Mouse (Mus musculus): ENCODE data around the gene Meox1.

The Meox1 gene

DNA sequence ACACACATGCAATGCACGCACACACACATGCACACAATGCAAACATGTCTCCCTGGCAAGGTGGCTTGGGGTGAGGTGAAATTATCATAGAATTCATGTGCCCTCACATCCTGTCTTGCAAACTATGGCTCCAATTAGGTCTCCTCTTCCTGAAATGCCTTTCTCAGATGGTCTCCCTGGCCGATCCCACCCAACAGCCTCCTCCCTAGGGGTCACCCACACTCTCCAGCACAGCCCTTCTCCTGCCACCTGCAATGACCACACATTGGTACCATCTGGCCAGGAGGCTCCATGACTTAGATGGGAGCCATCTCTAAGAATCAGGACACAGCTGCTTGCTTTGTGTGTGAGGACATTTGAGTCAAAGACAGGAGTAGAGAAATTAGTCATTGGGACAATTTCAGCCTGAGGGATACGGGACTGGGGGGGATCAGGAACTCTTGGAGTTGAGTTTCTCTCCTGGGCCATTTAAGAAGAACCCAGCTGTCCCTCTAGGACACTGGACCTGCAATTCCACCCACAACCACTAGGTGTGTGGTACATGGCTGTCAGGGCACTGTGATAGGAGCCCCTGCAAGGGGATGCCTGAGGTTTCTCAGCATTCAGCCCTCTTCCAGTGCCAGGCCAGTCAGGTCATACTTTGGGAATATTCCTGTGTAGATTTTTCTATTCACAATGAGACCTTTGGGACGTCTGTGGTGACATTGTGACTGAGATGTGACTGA, 17.8 kb upstream of the Meox1 start:
- POLR2A ChIA-PET, result interaction anchor here in 3 of 4 experiments (0.5 to 2.7 kb wide), 8 partner anchors 14 to 254 kb away, joined by 3 to 20 read pairs (median 4); partner anchors contain the start of gene Arl4d (in 1 of the 3)
- CTCF ChIA-PET, result interaction anchor here (0.5 to 10.7 kb wide), 27 partner anchors 15 to 358 kb away, joined by 3 to 289 read pairs (median 4); partner anchors contain the start of genes Dhx8 (in 2 of the 4) and Sost (in 2 of the 4)

DNA sequence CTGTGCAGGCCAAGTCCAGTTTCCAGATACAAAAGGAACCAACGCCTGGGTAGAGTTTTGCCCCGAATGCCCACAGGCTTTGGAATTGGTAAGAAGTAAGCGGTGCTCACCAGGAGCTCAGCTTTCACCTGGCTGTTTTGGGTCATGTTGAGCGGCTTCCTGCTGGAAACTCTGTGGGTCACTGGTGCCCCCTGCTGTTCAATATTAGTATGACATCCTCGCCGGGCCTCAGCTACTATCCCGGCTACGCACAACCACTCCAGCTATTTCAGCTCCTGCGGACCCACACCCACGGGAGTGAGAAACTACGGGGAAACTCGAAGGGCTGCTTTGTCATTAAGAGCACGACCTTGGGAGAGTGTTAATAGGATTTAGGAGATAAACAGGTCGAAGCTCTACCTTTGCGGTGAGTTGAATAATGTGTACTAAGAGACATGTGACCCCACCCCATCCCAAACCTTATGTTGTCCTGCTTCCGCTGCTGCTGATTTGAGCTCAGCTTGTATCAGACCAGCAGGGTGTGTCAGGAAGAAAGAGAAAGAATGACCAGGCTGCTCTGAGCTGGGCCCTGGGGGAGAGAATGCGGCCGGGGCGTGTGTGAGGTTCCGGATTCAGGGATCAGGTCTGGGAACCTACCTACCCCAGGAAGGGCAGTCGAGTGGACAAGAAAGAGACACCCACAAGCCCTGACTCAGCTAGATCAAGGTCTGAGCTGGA, 16.2 kb upstream of the Meox1 start:
- ChIA-PET CTCF (interaction anchor here (0.5 to 10.7 kb wide), 144 partner anchors 8 to 1269 kb away, joined by 3 to 289 read pairs (median 4); partner anchors contain the start of genes Dhx8 (in 3 of the 4), Etv4 (in 3 of the 4), Sost (in 2 of the 4) and Arl4d (in 1 of the 4)), POLR2A (interaction anchor here (0.6 to 2.7 kb wide), 51 partner anchors 8 to 468 kb away, joined by 3 to 34 read pairs (median 4); partner anchors contain the start of genes Arl4d (in 2 of the 4), Dhx8 (in 2 of the 4), Cfap97d1 (in 1 of the 4) and Etv4 (in 1 of the 4))

DNA sequence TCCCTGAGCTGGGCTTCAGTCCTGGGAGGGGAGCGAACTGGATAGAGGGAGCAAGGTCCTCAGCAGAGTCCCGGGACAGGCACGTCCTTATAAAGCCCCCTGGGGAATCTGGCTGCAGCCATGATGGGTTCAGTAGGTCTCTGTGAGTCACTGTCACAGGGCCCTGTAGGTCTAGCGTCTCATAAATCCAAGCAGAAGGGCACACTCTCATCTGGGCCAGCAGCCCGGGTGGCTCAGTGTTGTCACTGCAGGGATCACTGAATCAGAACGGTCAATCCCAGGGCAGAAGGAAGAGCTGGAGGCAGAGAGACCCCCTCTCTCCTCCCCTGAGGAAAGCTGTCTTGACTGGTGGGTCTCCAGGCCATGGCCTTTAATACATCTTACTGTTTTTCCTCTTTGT, 14.6 kb upstream of the Meox1 start:
- ChIA-PET CTCF (interaction anchor here in 3 of 4 experiments (1.1 to 10.7 kb wide), 7 partner anchors 9 to 96 kb away, joined by 3 to 289 read pairs (median 32); no protein-coding TSS in a partner anchor), POLR2A (interaction anchor here in 2 of 4 experiments (1.0 to 2.3 kb wide), 5 partner anchors 67 to 251 kb away, joined by 3 to 34 read pairs (median 6); partner anchors contain the start of gene Etv4 (in 1 of the 2))

DNA sequence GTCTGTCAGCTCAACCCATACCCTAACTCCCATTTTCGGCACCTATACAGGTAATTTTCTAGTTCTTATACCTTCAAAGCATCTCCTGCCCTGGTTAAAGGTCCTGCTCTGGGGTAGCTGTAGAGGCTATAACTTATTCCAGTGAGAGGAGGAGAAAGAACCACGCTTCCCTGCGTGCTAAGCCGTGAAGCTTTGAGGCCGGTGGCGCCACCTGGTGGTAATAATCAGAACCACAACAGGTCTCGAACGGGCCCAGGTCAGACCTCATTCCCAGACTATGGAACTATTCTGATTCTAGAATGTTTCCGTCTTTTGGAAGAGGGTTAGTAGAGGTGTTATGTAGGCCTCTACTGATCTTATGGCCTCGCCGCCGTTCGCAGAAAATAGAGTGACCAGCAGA, 10.9 kb upstream of the Meox1 start:
- POLR2A ChIA-PET, result interaction anchor here (0.7 to 1.3 kb wide), 7 partner anchors 24 to 278 kb away, joined by 3 to 10 read pairs (median 3); partner anchors contain the start of gene Rdm1 (in 1 of the 4)
- CTCF ChIA-PET, result interaction anchor here (0.5 to 3.6 kb wide), 58 partner anchors 8 to 339 kb away, joined by 3 to 60 read pairs (median 4); partner anchors contain the start of genes Cd300lg (in 1 of the 4), Cfap97d1 (in 1 of the 4), Dhx8 (in 1 of the 4) and Etv4 (in 1 of the 4)

DNA sequence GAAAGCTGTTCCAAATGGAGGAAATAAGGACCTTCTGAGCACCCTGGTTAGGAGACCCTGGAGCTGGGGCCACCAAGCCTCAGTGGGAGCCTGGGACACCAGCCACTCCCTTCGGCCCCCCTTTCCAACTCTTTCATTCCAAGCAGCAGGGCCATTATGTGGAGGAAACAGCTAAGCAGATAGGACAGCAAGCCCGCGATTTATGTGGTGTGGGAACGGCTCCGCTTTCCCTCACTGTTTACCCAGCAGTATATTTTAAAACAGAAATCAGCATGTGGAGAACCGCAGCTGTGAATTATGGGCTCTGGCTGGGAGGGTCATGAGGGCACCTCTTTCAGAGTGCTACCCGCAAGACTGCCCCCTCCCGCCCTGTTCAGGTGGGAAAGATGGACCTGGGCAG, 7.1 kb upstream of the Meox1 start:
- ChIA-PET POLR2A (interaction anchor here in 2 of 4 experiments (0.7 to 1.9 kb wide), 5 partner anchors 8 to 216 kb away, joined by 3 to 5 read pairs (median 3); no protein-coding TSS in a partner anchor), CTCF (interaction anchor here (0.5 to 1.4 kb wide), 6 partner anchors 9 to 110 kb away, joined by 3 to 9 read pairs (median 4); no protein-coding TSS in a partner anchor)

DNA sequence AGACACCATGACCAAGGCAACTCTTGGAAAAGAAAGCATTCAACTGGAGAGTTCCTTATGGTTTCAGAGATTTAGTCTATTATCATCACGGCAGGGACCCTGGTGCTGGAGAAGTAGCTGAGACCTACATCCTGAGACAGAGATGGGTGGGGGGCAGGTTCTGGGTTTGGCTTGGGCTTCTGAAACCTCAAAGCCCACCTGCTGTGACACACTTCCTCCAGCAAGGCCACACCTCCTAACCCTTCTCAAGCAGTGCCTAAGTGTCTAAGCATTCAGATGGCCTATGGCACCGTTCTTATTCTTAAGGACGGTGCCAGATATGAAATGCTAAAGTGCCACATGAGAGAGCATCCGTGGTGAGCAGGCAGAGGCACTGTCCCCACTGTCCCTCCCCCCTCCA, 4.2 kb upstream of the Meox1 start:
- POLR2A ChIA-PET, result interaction anchor here in 2 of 4 experiments (0.7 to 1.7 kb wide), 5 partner anchors 9 to 209 kb away, joined by 3 to 5 read pairs (median 4); partner anchors contain the start of gene Pyy (in 1 of the 2)
- CTCF ChIA-PET, result interaction anchor here in 3 of 4 experiments (0.6 to 2.9 kb wide), 6 partner anchors 12 to 1007 kb away, joined by 3 to 14 read pairs (median 6); no protein-coding TSS in a partner anchor

DNA sequence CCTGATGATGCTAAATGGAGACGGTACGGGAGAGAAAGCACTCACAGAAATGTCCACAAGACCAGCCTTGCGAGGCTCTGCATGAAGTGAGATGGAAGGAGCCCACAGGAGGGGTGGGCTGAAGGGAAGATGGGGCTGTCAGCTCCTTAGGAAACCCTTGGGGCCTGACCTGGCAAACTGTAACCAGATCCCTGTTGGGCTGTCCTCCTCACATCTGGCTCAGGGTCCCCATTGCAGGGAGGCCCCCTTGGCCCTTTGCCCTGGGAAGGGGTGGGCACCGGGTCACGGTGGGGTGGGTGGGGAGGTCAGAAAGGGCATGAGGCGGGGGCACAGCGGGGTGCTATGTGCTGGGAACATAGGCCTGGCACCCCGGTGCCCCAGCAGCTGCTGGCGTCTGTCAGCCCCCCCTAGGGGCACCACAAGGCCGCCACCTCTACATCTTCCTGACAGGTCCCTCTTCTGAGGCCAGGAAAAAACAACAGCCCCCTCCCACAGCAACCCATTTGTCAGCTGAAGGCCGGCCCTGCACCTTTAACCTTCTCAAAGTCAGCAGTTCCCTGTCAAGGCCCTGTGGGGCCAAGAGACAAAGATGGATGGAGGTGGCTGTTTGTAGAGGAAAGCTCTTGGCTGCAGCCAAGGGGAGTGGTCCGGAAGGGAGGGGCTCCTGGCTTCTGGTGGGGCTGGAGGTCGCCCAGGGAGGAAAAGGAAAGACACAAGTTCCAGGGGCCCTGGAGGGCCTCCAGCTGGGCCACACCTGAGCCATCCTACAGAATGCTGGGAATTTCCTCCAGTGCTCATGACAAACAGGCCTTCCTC, 2.6 kb upstream of the Meox1 start:
- ChIA-PET CTCF (interaction anchor here (0.6 to 2.9 kb wide), 28 partner anchors 8 to 657 kb away, joined by 3 to 30 read pairs (median 4); no protein-coding TSS in a partner anchor), POLR2A (interaction anchor here (0.6 to 1.7 kb wide), 18 partner anchors 8 to 239 kb away, joined by 3 to 8 read pairs (median 4); partner anchors contain the start of genes Arl4d (in 1 of the 4) and Sost (in 1 of the 4))

DNA sequence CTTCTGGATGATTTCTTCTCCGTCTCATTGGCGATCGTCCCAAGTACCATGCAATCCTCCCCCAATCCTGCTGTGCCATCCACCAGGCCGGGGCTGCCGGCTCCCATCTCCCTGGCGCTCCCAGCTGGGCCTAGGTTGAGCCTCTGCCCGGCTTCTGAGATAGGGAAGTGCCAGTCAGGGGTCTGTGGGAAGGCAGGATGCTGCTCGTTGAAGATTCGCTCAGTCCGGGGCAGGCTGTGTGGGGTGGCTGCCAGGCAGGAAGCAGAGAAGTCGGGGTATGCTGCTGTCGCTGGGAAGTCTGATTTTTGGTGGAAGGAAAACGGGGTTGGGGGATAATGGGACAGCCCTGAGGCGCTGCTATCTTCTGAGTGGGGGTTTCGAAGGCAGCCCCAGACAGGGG, 614 bp downstream of the Meox1 start:
- ChIA-PET POLR2A (interaction anchor here in 2 of 4 experiments (0.7 to 1.3 kb wide), 4 partner anchors 8 to 79 kb away, joined by 3 to 6 read pairs (median 4); no protein-coding TSS in a partner anchor), CTCF (interaction anchor here in 3 of 4 experiments (0.5 to 1.1 kb wide), 3 partner anchors 17 to 95 kb away, joined by 3 to 6 read pairs (median 4); no protein-coding TSS in a partner anchor)

DNA sequence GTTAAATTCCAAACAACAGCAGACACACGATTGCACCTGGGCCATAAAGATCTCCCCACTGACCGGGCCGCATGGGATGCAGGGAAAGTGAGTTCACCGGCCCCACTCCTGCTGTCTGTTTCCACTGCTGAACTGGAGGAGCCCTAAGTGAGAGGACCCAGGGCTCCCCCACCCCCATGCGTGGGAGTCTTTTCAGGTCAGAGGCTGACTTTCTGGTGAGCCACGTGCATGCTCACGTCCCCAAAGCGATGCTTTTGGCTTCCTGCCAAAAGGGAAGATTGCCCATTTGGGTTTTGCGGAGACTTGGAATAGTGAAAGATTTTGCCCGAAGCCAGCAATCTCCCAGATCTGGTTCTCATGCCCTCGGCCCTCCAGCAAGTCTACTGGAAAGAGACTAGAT, 2.7 kb downstream of the Meox1 start:
- CTCF ChIA-PET, result interaction anchor here in 2 of 4 experiments (0.8 to 1.3 kb wide), 5 partner anchors 14 to 78 kb away, joined by 3 to 10 read pairs (median 3); no protein-coding TSS in a partner anchor
- POLR2A ChIA-PET, result no interaction called here

DNA sequence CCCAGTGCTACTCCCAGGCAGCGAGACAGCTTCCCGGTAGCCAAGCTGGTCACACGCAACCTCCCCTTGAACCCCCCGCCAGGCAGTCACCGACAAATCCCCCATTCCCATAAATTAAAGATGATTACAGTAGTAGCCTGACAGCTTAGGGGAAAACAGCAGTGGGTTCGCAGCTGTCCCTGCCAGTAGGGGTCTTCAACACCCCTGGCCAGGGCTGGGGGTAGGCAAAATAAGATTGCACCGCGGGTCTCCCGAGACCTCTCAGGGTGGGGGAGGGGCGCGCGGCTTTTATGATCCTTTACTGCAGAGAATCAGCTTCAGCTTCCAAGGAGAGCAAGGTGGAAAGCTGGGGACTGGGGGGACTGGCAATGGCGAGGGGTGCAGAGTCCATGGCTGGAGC, 4.4 kb downstream of the Meox1 start:
- CTCF ChIA-PET, result interaction anchor here in 3 of 4 experiments (0.6 to 1.7 kb wide), 8 partner anchors 15 to 231 kb away, joined by 3 to 6 read pairs (median 4); partner anchors contain the start of gene Dhx8 (in 1 of the 3)
- POLR2A ChIA-PET, result interaction anchor here in 1 of 4 experiments (0.7 to 1.3 kb wide), 6 partner anchors 13 to 753 kb away, joined by 3 to 4 read pairs (median 3); partner anchors contain the start of gene Arl4d

DNA sequence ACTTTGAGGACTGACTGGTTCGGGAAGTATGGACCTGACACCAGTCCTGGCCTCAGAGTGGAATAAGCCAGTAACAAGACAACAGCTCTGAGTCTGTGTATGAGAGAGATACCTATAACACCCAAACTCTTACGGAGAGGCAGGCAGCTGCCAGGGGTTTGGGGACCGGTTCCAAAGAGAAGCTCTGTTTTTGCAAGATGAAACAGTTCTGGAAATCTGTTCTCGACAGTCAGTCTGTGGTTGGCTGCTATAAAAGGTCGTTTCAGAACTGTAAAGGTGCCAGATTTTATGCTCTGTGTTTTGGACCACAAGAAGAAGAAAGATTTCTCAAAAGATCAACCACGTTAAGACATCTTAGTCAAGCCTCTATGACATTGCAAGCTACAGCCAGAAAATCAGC, 5.4 kb downstream of the Meox1 start:
- ChIA-PET CTCF (interaction anchor here in 2 of 4 experiments (0.6 to 1.7 kb wide), 3 partner anchors 8 to 22 kb away, joined by 3 to 6 read pairs (median 5); no protein-coding TSS in a partner anchor), POLR2A (interaction anchor here in 2 of 4 experiments (0.9 to 1.3 kb wide), 3 partner anchors 8 to 48 kb away, joined by 3 read pairs; no protein-coding TSS in a partner anchor)

DNA sequence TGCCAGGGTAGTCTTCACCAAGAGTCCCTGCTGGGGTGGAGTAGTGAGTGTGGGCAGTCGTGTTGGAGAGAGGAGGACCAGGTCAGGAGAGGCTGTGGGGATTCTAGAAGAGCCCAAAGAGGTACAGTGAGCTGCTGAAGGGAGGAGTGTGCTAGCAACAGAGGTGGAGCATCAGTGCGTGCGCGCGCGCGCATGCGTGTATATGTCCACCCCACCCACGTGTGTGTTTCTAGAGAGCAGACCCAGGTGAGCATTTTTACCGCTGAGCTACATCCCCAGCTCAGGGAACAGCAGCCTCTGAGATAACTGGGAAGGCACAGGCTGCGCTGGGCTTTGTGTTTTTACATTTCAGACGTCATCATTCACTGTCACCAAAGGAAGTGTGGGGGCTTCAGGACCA, 7.7 kb downstream of the Meox1 start:
- CTCF ChIA-PET, result interaction anchor here in 3 of 4 experiments (0.6 to 2.0 kb wide), 9 partner anchors 11 to 73 kb away, joined by 3 to 6 read pairs (median 3); no protein-coding TSS in a partner anchor
- POLR2A ChIA-PET, result interaction anchor here in 3 of 4 experiments (0.6 to 1.3 kb wide), 4 partner anchors 15 to 229 kb away, joined by 3 to 4 read pairs (median 4); no protein-coding TSS in a partner anchor

DNA sequence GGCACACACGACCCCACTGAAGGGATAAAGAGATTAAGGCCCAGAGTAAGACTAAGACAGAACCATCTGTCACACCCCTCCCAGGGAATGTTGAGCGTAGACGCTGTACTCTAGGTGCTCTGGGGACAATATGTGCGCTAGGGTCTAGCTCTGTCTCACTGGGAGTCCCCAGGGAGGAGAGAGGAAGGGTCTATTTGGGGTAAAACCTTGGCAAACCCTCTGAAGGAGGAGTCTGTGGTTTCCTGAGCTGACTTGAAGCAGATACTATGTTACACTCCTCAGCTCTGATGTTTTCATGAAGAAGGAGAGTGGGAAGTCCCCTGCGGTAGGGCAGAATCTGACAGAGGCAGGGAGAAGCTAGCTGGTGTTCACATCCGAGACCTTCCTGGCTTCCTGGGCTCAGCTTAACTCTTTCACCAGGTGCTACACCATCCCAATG, 8.3 kb downstream of the Meox1 start:
- POLR2A ChIA-PET, result interaction anchor here in 2 of 4 experiments (1.1 to 1.3 kb wide), 3 partner anchors 15 to 228 kb away, joined by 3 to 4 read pairs (median 3); no protein-coding TSS in a partner anchor
- CTCF ChIA-PET, result interaction anchor here (0.5 to 2.0 kb wide), 11 partner anchors 9 to 165 kb away, joined by 3 to 6 read pairs (median 3); no protein-coding TSS in a partner anchor

DNA sequence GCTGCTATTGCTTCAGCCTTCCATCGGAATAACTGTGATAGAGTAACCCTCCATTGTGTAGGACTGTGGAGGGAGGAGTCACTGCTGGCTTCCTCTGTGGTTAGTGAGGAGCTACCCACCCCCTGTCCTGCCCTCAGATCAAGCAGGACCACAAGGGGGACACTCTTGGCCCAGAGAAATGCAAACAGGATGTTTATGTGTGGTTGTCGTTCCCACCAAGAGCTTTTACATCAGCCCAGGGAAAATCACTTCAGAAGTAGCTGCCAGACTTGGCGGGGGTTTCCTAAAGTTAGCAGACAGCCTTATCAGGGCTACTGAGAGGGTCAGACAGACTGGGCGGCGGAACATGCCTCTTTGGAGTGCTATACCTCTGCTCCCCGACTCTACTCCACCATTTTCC, 8.9 kb downstream of the Meox1 start:
- ChIA-PET CTCF (interaction anchor here in 3 of 4 experiments (0.6 to 2.0 kb wide), 5 partner anchors 20 to 253 kb away, joined by 3 to 6 read pairs (median 4); no protein-coding TSS in a partner anchor), POLR2A (interaction anchor here in 3 of 4 experiments (0.5 to 1.3 kb wide), 3 partner anchors 8 to 773 kb away, joined by 3 read pairs; no protein-coding TSS in a partner anchor)

DNA sequence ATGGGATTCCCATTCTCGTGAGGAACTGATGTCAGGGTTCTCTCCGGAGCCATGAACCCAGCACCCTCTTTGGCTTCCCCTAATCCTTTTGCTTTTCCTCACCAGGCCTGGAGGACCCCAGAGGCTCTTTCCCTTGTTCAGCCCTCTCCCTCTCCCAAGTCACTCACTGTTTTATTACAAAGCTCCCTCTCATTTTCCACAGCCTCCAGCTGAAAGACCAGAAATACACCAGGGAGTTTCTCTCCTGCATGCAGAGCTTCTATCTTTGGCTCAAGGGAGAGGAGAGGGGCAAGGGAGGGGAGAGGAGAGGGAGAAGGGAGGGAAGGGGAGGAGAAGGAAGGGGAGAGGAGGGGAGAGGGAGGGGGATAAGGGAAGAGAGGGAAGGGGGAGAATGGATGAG, 10.3 kb downstream of the Meox1 start:
- CTCF ChIA-PET, result no interaction called here
- POLR2A ChIA-PET, result interaction anchor here in 1 of 4 experiments (1.5 kb wide), 1 partner anchor 13 kb away, joined by 4 read pairs; no protein-coding TSS in a partner anchor
